Mouse (Mus musculus) liver, embryonic 14.5 days (tissue): ENCODE measurements around the gene Cachd1.

Source experiments
- CTCF ChIP-seq: IDR thresholded peaks from 2 replicates; pipeline ENCODE4 v1.5.1; 2016; ENCODE audit warnings: antibody characterized with exemption, low read depth, control low read depth
- EP300 ChIP-seq: IDR thresholded peaks from 2 replicates; pipeline ENCODE4 v1.6.1; 2016; ENCODE audit warnings: antibody characterized with exemption, low read depth

DNA sequence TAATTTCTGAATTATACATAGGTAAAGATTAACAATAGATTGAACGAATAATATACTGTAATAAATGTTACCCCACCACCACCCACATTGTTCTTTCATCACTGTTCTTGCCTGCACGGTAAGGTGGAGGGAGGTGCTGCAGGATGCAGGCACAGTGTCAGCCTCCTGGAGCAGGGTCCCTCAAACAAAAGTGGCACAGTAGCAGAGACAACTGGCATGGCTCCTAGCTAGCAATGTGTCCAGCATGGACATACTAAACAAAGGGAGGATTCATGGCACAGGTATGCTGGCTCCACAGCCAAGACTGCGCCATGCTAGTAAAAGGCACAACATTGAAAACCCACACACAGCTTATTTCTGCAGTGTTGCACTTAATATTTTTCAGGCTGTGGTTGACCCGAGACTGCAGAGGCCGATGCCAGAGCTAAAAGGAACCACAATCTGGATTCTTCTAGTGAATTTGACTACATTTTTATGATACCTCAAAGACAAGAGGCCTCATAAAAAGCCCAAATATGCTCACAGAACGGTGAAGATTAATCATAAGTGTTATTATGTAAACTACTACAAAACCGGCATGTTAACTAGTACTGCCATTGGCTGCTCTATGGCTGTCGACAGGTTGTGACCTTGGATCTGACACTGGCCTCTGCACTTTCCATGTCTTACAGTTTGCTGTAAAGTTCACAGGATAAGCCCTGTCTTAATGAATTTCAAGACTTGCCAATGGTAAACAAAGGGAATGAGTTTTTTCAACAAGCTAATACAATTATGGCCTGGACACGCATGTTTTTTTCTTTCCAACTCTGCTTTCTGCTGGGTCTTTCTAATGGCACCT is 41.2 kb upstream of the Cachd1 start:
- TF ChIP-seq CTCF (no peak), EP300 (no peak)
